8 mouse cellular contexts compared by ENCODE assay signal in genomic region chr8:90869071-90869919, GRCm38 (mm10). TPM values are rescaled to one million over a fixed set of nuclear protein-coding genes. Genes with fewer than 3 reads are reported as not detected.
DNase-seq lines count a peak whose midpoint lies in the region; ATAC-seq lines count a peak whose summit lies in the region.

No protein-coding gene starts in this region.

- H3K9ac ChIP-seq in forebrain, embryonic 14.5 days (ENCODE audit: low read length) = peak overlapping the region; percentile 26; the same call in 1 of the 2 replicates
- no peak overlapping the region for H3K9ac ChIP-seq in liver, embryonic 15.5 days
- peak overlapping the region; percentile 54 for H3K9ac ChIP-seq in neural tube, embryonic 13.5 days

- peak overlapping the region; percentile 82 for H3K27ac ChIP-seq in forebrain, embryonic 14.5 days (ENCODE audit: low read depth, low read length)
- no peak overlapping the region for H3K27ac ChIP-seq in liver, embryonic 15.5 days (replicated peaks)
- peak overlapping the region; percentile 94 for H3K27ac ChIP-seq in neural tube, embryonic 13.5 days (replicated peaks)

- H3K4me3 ChIP-seq in forebrain, embryonic 14.5 days (ENCODE audit: low read depth, low read length) = no peak overlapping the region
- H3K4me3 ChIP-seq in liver, embryonic 15.5 days (replicated peaks) = no peak overlapping the region
- 0 out of 2 replicates have a peak overlapping the region, but pooled peaks have one; percentile 14 for H3K4me3 ChIP-seq in neural tube, embryonic 13.5 days

- H3K9me3 ChIP-seq in forebrain, embryonic 14.5 days (replicated peaks; ENCODE audit: control insufficient read depth, low read length) = no peaks in the 10 kb centered on the region
- H3K9me3 ChIP-seq in liver, embryonic 15.5 days (replicated peaks) = no peaks in the 10 kb centered on the region
- H3K9me3 ChIP-seq in neural tube, embryonic 13.5 days = no peaks in the 10 kb centered on the region

- peak; percentile 35; the same call in 1 of the 2 replicates for ATAC-seq in forebrain, embryonic 14.5 days
- ATAC-seq in liver, embryonic 15.5 days (ENCODE audit: insufficient read depth) = peak; percentile 56
- ATAC-seq in neural tube, embryonic 13.5 days (ENCODE audit: low read depth) = peak; percentile 37

- WGBS in forebrain, embryonic 14.5 days = 28% methylated on average over 18 of the region's 18 CpGs
- WGBS in liver, embryonic 15.5 days (ENCODE audit: insufficient replicate concordance) = 13% methylated on average over 18 of the region's 18 CpGs
- 24% methylated on average over 18 of the region's 18 CpGs for WGBS in neural tube, embryonic 13.5 days

- peak overlapping the region; percentile 37 for H3K4me2 ChIP-seq in forebrain, embryonic 14.5 days (ENCODE audit: low read length)
- H3K4me2 ChIP-seq in liver, embryonic 15.5 days = peak overlapping the region; percentile 27
- H3K4me2 ChIP-seq in neural tube, embryonic 13.5 days = peak overlapping the region; percentile 47

- intact Hi-C loops in heart, postnatal 14 days (cut with DNase I) = no loop called here

- no peaks in the 10 kb centered on the region for H3K27me3 ChIP-seq in forebrain, embryonic 14.5 days (replicated peaks; ENCODE audit: control insufficient read depth, insufficient read depth, low read length)
- H3K27me3 ChIP-seq in liver, embryonic 15.5 days = peaks cover 8% of the 10 kb centered on the region; the same call in 1 of the 2 replicates
- H3K27me3 ChIP-seq in neural tube, embryonic 13.5 days = no peaks in the 10 kb centered on the region

- H3K4me1 ChIP-seq in forebrain, embryonic 14.5 days (ENCODE audit: control insufficient read depth, insufficient read depth, low read length) = peaks cover 36% of the 10 kb centered on the region
- peaks cover 18% of the 10 kb centered on the region for H3K4me1 ChIP-seq in liver, embryonic 15.5 days (replicated peaks)
- peaks cover 48% of the 10 kb centered on the region for H3K4me1 ChIP-seq in neural tube, embryonic 13.5 days (replicated peaks)

- peak; percentile 44 to 87 for DNase-seq in urinary bladder, adult 18-20 months (ENCODE audit: low spot score in 2 of 2)
- DNase-seq in urinary bladder, postnatal 10 days (ENCODE audit: low spot score) = no peak
- DNase-seq in forebrain, embryonic 14.5 days (ENCODE audit: low spot score) = peak; percentile 76
- peak; percentile 91 to 93 for DNase-seq in heart, postnatal 14 days
- peak; percentile 79 for DNase-seq in layer of hippocampus, adult 11-12 months (ENCODE audit: low spot score)
- peak; percentile 65 to 91 for DNase-seq in urinary bladder, postnatal 36 days (ENCODE audit: low spot score in 2 of 2)

- no peaks in the 10 kb centered on the region for H3K36me3 ChIP-seq in forebrain, embryonic 14.5 days (ENCODE audit: control insufficient read depth, insufficient read depth, low read length)
- no peaks in the 10 kb centered on the region for H3K36me3 ChIP-seq in liver, embryonic 15.5 days (replicated peaks)
- no peaks in the 10 kb centered on the region for H3K36me3 ChIP-seq in neural tube, embryonic 13.5 days

RNA-seq across cellular contexts. Expression of gene Chd9, which starts 41.1 kb away (rescaled TPM):
- 95.6 and 110 TPM in 2 replicates for polyA plus RNA-seq in forebrain, embryonic 14.5 days (2014; fragmentation: Nextera tagmentation; extraction: Ambion mirVana)
- total RNA-seq in heart, postnatal 14 days (2021) = 10 to 100 TPM; 60.2 to 66.2 TPM
- 13.2 and 13.3 TPM in 2 replicates for polyA plus RNA-seq in liver, embryonic 15.5 days (2015; fragmentation: Nextera tagmentation; extraction: Ambion mirVana)
- 78.3 and 83.7 TPM in 2 replicates for polyA plus RNA-seq in neural tube, embryonic 13.5 days (2015; fragmentation: Nextera tagmentation; extraction: Ambion mirVana)

RNA-seq across cellular contexts. Expression of gene Gm19935, which starts 52.1 kb away (rescaled TPM):
- 0.22 and 0.48 TPM in 2 replicates for polyA plus RNA-seq in forebrain, embryonic 14.5 days (2014; fragmentation: Nextera tagmentation; extraction: Ambion mirVana)
- total RNA-seq in heart, postnatal 14 days (2021) = under 1 TPM in 1 of 2 experiments, not detected in 1; 0.76 TPM
- not detected in 2 replicates for polyA plus RNA-seq in liver, embryonic 15.5 days (2015; fragmentation: Nextera tagmentation; extraction: Ambion mirVana)
- polyA plus RNA-seq in neural tube, embryonic 13.5 days (2015; fragmentation: Nextera tagmentation; extraction: Ambion mirVana) = 1.7 and 2.0 TPM in 2 replicates
